Mouse (Mus musculus) C2C12 (cell line): ENCODE measurements around the gene Cd37.

Experiments
- CEBPB ChIP-seq: IDR thresholded peaks from one replicate; pipeline ENCODE4 v1.6.1; 2011; ENCODE audit warnings: low read depth, mild to moderate bottlenecking, control low read depth, moderate library complexity
- CTCF ChIP-seq: IDR thresholded peaks from one replicate; pipeline ENCODE4 v1.5.1; 2011; ENCODE audit not compliant: control insufficient read depth, insufficient read depth, insufficient read length
- FOSL1 ChIP-seq: IDR thresholded peaks from one replicate; pipeline ENCODE4 v1.8.0; 2011; ENCODE audit warnings: mild to moderate bottlenecking, low read length; ENCODE audit not compliant: poor library complexity, insufficient read depth, severe bottlenecking
- MAX ChIP-seq: IDR thresholded peaks from one replicate; pipeline ENCODE4 v1.6.1; 2011; ENCODE audit warnings: mild to moderate bottlenecking, control low read depth
- MYOG ChIP-seq: IDR thresholded peaks from one replicate; pipeline ENCODE4 v1.6.1; 2011; ENCODE audit not compliant: control insufficient read depth, insufficient read length; ENCODE audit errors: extremely low read depth
- USF1 ChIP-seq: IDR thresholded peaks from one replicate; pipeline ENCODE4 v1.6.1; 2011; ENCODE audit warnings: low read depth, mild to moderate bottlenecking, control low read depth, moderate library complexity

DNA sequence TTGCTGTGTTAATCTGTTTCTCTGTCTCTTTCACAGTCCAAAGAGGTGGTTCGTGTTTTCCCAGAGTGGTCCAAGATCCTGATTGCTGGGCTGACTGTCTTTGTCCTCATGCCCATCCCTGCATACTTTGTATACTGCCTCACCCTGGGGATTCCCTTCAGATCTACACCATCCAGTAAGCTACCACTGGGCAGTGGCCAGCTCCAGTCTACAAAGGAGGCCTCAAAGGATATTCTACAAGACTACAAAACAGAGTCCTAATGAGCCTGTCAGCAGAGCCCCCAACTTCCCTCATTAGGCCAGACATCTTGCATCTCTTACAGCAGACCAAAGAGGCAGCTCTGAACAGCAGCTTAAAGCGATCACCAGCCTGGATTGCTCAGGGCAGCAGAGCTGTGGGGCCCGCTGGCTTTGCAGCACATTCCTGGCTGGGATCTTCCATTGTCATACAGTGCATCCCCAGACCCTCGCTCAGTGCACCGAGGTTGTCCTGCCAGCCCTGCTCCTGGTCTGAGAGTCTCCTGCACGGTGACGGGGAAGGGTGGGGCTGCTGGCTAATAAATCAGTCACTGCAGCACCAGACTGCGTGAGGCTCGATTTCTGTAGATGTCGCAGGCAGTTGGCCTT lies 34.0 kb upstream of the Cd37 start:
- TF ChIP-seq CTCF (no peak), FOSL1 (no peak), MYOG (no peak), MAX (no peak), CEBPB (no peak), USF1 (no peak)
